Mouse (Mus musculus) liver, embryonic 14.5 days (tissue): ENCODE measurements at regions not wholly inside any gene's neighbourhood (a gene's known extent, or its start where the extent isn't known, plus 50 kb on each side); places are given as distances from the start of the nearest gene placed in this dataset.

Source experiments
- ATAC-seq: fragments of 200-750 bp; cut with Nextera tagmentation; 2 replicates; pipeline ENCODE4 v1.8.0; 2017; ENCODE audit warnings: moderate number of reproducible peaks, mild to moderate bottlenecking, moderate library complexity; ENCODE audit not compliant: insufficient read depth
- DNase-seq, 3 experiments: peaks; one replicate each; pipeline ENCODE4 v3.0.0-alpha.2; 2012 to 2013; ENCODE audit warnings: low read depth in 3 of 3, low spot score in 3 of 3
- H3K27ac ChIP-seq: fragments of 300-500 bp; sonication (generic); 2 replicates; pipeline ENCODE4 v1.5.1; 2014; ENCODE audit warnings: moderate library complexity, mild to moderate bottlenecking, control low read depth, inconsistent platforms
- H3K27me3 ChIP-seq: fragments of 300-500 bp; sonication (generic); 2 replicates; pipeline ENCODE4 v1.6.1; 2014; ENCODE audit warnings: mild to moderate bottlenecking, low read length, moderate library complexity; ENCODE audit not compliant: control insufficient read depth, insufficient read depth
- H3K36me3 ChIP-seq: fragments of 300-500 bp; sonication (generic); replicated peaks from 2 replicates; pipeline ENCODE4 v1.6.1; 2014; ENCODE audit warnings: low read depth; ENCODE audit not compliant: control insufficient read depth, insufficient read depth
- H3K4me1 ChIP-seq, 2 experiments: fragments of 200-500 bp in 1 of 2; fragments of 300-500 bp in 1 of 2; sonication (generic) in 1 of 2; replicated peaks; 2 replicates each; pipeline ENCODE4 v1.6.1; 2012 to 2014; ENCODE audit warnings: antibody characterized with exemption in 1 of 2, inconsistent platforms in 1 of 2, low read length in 1 of 2; ENCODE audit not compliant: control insufficient read depth in 2 of 2, insufficient read depth in 2 of 2
- H3K4me2 ChIP-seq: fragments of 300-500 bp; sonication (generic); 2 replicates; pipeline ENCODE4 v1.6.1; 2014; ENCODE audit warnings: low read depth, mild to moderate bottlenecking, control low read depth, moderate library complexity
- H3K4me3 ChIP-seq, 2 experiments: fragments of 200-500 bp in 1 of 2; fragments of 300-500 bp in 1 of 2; sonication (generic) in 1 of 2; 2 replicates each; pipeline ENCODE4 v1.5.1; 2012 to 2014; ENCODE audit warnings: low read depth in 2 of 2, low read length in 2 of 2, mild to moderate bottlenecking in 2 of 2, control low read depth in 1 of 2, inconsistent platforms in 1 of 2, moderate library complexity in 1 of 2; ENCODE audit not compliant: insufficient read depth in 1 of 2
- H3K9ac ChIP-seq: fragments of 300-500 bp; sonication (generic); replicated peaks from 2 replicates; pipeline ENCODE4 v1.6.1; 2014; ENCODE audit warnings: mild to moderate bottlenecking, control low read depth, moderate library complexity
- H3K9me3 ChIP-seq: fragments of 300-500 bp; sonication (generic); 2 replicates; pipeline ENCODE4 v1.6.1; 2016; ENCODE audit warnings: low read length, mixed read lengths; ENCODE audit not compliant: control insufficient read depth
- CTCF ChIP-seq: IDR thresholded peaks from 2 replicates; pipeline ENCODE4 v1.5.1; 2016; ENCODE audit warnings: antibody characterized with exemption, low read depth, control low read depth
- EP300 ChIP-seq: IDR thresholded peaks from 2 replicates; pipeline ENCODE4 v1.6.1; 2016; ENCODE audit warnings: antibody characterized with exemption, low read depth
- WGBS: fragments of 180-500 bp; shearing (Covaris S2); extraction: QIAGEN DNeasy Blood & Tissue Kit; methylation state at CpG from one replicate; pipeline ENCODE4 v1.1.7; 2014; ENCODE audit not compliant: insufficient replicate concordance; 5-methylcytosine and 5-hydroxymethylcytosine counted together

GRCm38 (mm10) chr16:77393470-77393869 is 208.4 kb downstream of the Gm11146 start:
- H3K4me1 ChIP-seq, result peaks cover 0 to 2% of the 10 kb centered on the region in 2 experiments; a peak in 2 of 4 replicates
- H3K27me3 ChIP-seq, result no peaks in the 10 kb centered on the region
- H3K9ac ChIP-seq, result no peak overlapping the region
- TF ChIP-seq CTCF (no peak), EP300 (no peak)
- H3K27ac ChIP-seq, result no peak overlapping the region
- DNase-seq (no peak), ATAC-seq (no peak)
- H3K4me2 ChIP-seq, result no peak overlapping the region
- H3K36me3 ChIP-seq, result no peaks in the 10 kb centered on the region
- WGBS, result 46% methylated on average over 5 of the region's 5 CpGs
- H3K9me3 ChIP-seq, result no peaks in the 10 kb centered on the region
- no peak overlapping the region for H3K4me3 ChIP-seq

- TF ChIP-seq EP300, result no peak
- no peak for TF ChIP-seq CTCF
- no peaks in the 10 kb centered on the region for H3K36me3 ChIP-seq
- H3K9ac ChIP-seq, result no peak overlapping the region
- WGBS, result 42% methylated on average over 4 of the region's 4 CpGs
- H3K4me3 ChIP-seq, result no peak overlapping the region
- H3K4me1 ChIP-seq, result peaks cover 0 to 2% of the 10 kb centered on the region in 2 experiments; a peak in 2 of 4 replicates
- H3K27ac ChIP-seq, result no peak overlapping the region
- ATAC-seq (no peak), DNase-seq (peak; percentile 7 to 15 (median 7))
- no peak overlapping the region for H3K4me2 ChIP-seq
- H3K27me3 ChIP-seq, result no peaks in the 10 kb centered on the region
- H3K9me3 ChIP-seq, result no peaks in the 10 kb centered on the region
These were observed 209.7 kb downstream of the Gm11146 start for GRCm38 (mm10) chr16:77392205-77392604.

- DNase-seq, result no peak
- no peaks in the 10 kb centered on the region for H3K9me3 ChIP-seq
- ATAC-seq, result no peak
- H3K36me3 ChIP-seq, result no peaks in the 10 kb centered on the region
- H3K4me2 ChIP-seq, result no peak overlapping the region
- no peak for TF ChIP-seq CTCF
- no peaks in the 10 kb centered on the region for H3K27me3 ChIP-seq
- H3K4me1 ChIP-seq, result no peaks in the 10 kb centered on the region
- H3K27ac ChIP-seq, result no peak overlapping the region
- no peak overlapping the region for H3K4me3 ChIP-seq
- H3K9ac ChIP-seq, result no peak overlapping the region
- 52% methylated on average over 6 of the region's 6 CpGs for WGBS
These were observed 217.7 kb downstream of the Gm11146 start for GRCm38 (mm10) chr16:77384021-77384729.

GRCm38 (mm10) chr16:77382790-77383189 is 219.1 kb downstream of the Gm11146 start:
- no peak for TF ChIP-seq EP300
- TF ChIP-seq CTCF, result no peak
- Histone ChIP-seq H3K27me3 (no peaks in the 10 kb centered on the region), H3K9ac (no peak overlapping the region), H3K27ac (no peak overlapping the region), H3K4me1 (no peaks in the 10 kb centered on the region), H3K4me3 (no peak overlapping the region), H3K9me3 (no peaks in the 10 kb centered on the region), H3K36me3 (no peaks in the 10 kb centered on the region), H3K4me2 (no peak overlapping the region)
- ATAC-seq (no peak), DNase-seq (no peak)
- 49% methylated on average over 2 of the region's 2 CpGs for WGBS

DNA sequence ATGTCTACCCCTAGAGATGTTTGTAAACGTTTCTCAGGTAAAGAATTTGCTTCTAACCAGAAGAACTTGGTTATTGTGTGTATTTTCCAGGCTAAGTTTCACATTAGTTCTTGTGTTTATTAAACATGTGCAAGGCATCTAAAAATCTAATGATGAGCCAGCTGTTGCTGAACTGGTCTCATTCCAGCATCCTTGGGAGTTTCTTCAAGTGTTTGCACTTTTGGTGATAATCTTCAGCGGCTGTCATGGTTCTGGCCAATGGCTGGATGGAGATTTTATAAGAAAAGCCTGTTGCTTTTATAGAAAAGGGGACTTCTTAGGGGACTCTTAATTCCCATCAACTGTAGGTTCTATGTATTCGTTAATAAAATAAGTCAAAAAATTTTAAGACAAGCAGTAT is 229.1 kb downstream of the Gm11146 start:
- no peaks in the 10 kb centered on the region for H3K4me1 ChIP-seq
- no peak overlapping the region for H3K27ac ChIP-seq
- no peak overlapping the region for H3K9ac ChIP-seq
- no peaks in the 10 kb centered on the region for H3K27me3 ChIP-seq
- no peaks in the 10 kb centered on the region for H3K9me3 ChIP-seq
- TF ChIP-seq EP300, result no peak
- TF ChIP-seq CTCF, result no peak
- no peak overlapping the region for H3K4me2 ChIP-seq
- DNase-seq (no peak), ATAC-seq (no peak)
- H3K4me3 ChIP-seq, result no peak overlapping the region
- H3K36me3 ChIP-seq, result no peaks in the 10 kb centered on the region
- 55% methylated on average over 3 of the region's 3 CpGs for WGBS
